Mouse (Mus musculus) E14TG2a.4 (cell line): ENCODE results near the gene Pgr.

Experiments used
- CTCF ChIP-seq: conservative IDR thresholded peaks from 2 replicates; pipeline ENCODE4 v1.5.1; 2014; ENCODE audit warnings: low read length
- NANOG ChIP-seq: IDR thresholded peaks from 2 replicates; pipeline ENCODE4 v1.6.1; 2014; ENCODE audit warnings: borderline replicate concordance, low read length, mixed read lengths

GRCm38 (mm10) chr9:8937753-8938152 is 38.1 kb downstream of the Pgr start:
- TF ChIP-seq CTCF (no peak), NANOG (no peak)
